Mouse (Mus musculus): ENCODE measurements around the gene Pkp4. TPM values are rescaled to one million over a fixed set of nuclear protein-coding genes. Genes with fewer than 3 reads are reported as not detected.

Pkp4 gene
- total RNA-seq, 2 experiments from 2014 or later: 160 to 162 TPM

GRCm38 (mm10) chr2:59308055-59308454 lies 147.4 kb downstream of the Pkp4 start:
- intact Hi-C loops (cut with DNase I): loop anchor here (5.0 kb wide), 1 partner anchor 146 kb away; the partner anchor contains the start of genes Ccdc148 and Pkp4
- no peak for DNase-seq

DNA sequence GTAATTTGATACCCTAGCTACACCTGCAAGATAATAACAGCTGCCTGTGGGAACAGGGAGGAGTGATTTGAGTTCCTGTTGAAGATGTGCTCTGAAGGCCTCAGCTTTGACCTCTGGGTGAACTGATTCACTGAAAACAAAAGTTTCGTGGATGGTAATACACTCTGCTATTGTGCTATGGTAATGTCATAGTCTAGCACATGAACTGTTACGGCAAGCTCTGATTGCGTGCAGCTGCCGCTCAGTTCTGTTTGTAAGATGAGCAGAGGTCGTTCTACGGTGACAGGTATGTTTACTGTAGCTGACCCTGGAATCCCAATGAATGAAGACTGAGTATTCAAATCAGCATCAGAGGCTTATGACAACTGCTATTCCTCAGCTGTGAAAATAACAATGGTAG lies 152.6 kb downstream of the Pkp4 start:
- intact Hi-C loops (cut with DNase I): no loop called here
- DNase-seq: no peak

GRCm38 (mm10) chr2:59318631-59319030 lies 158.0 kb downstream of the Pkp4 start:
- intact Hi-C loops (cut with DNase I): no loop called here
- DNase-seq: no peak

GRCm38 (mm10) chr2:59327946-59328345 lies 167.3 kb downstream of the Pkp4 start:
- no peak for DNase-seq
- intact Hi-C loops (cut with DNase I): no loop called here

DNA sequence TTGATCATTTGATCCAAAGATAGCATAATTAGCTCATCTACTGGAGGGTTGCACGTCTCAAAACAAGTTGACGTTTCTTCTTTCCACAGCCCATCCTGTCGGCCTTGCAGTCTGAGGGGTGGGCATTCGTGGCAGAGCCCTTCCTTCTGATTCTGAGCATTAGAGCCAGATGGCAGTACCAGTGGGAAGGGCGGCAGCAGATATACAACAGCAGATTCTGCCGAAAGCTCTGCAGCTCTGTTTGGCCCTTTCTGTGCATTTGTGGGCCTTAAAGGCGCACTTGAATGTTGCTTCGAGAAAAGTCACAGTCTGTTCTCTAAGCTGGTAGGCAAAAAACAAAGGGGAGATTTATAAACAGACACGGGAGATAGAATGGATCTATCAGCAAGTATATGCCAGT lies 170.4 kb downstream of the Pkp4 start:
- intact Hi-C loops (cut with DNase I): no loop called here
- no peak for DNase-seq

GRCm38 (mm10) chr2:59332523-59332922 lies 171.9 kb downstream of the Pkp4 start:
- DNase-seq: no peak
- intact Hi-C loops (cut with DNase I): no loop called here

GRCm38 (mm10) chr2:59338501-59338900 lies 177.9 kb downstream of the Pkp4 start:
- no peak for DNase-seq

GRCm38 (mm10) chr2:59338926-59339325 lies 178.3 kb downstream of the Pkp4 start:
- intact Hi-C loops (cut with DNase I): no loop called here
- DNase-seq: no peak

More at GRCm38 (mm10) chr2:59338501-59338900, 177.9 kb downstream of the Pkp4 start:
- intact Hi-C loops (cut with DNase I): no loop called here

GRCm38 (mm10) chr2:59339776-59340539 lies 179.3 kb downstream of the Pkp4 start:
- intact Hi-C loops (cut with DNase I): loop anchor here (5.0 kb wide), 1 partner anchor 97 kb away; no protein-coding TSS in a partner anchor
- DNase-seq: no peak

DNA sequence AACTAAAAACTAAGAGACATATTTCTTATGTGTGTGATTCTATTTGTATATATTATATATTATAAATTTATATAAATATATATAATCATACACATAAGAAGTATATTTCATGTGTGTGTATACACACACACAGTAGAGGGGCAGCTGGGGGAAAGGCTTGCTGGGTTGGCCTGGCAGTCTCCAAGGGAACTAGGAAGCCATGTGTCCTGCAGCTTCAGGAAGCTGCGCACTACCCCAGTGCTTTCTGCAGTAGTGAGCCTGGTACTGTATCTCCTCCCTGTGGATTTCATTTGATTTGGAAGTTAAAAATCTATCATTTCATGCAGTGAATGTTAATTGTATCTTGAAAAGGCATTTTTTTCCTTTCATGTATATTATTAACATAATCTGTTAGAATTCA lies 180.2 kb downstream of the Pkp4 start:
- intact Hi-C loops (cut with DNase I): loop anchor here (5.0 kb wide), 1 partner anchor 96 kb away; no protein-coding TSS in a partner anchor

GRCm38 (mm10) chr2:59342591-59343210 lies 182.1 kb downstream of the Pkp4 start:
- intact Hi-C loops (cut with DNase I): loop anchor here (5.0 kb wide), 1 partner anchor 95 kb away; no protein-coding TSS in a partner anchor
- no peak for DNase-seq

More for the DNA sequence above, 180.2 kb downstream of the Pkp4 start:
- no peak for DNase-seq

DNA sequence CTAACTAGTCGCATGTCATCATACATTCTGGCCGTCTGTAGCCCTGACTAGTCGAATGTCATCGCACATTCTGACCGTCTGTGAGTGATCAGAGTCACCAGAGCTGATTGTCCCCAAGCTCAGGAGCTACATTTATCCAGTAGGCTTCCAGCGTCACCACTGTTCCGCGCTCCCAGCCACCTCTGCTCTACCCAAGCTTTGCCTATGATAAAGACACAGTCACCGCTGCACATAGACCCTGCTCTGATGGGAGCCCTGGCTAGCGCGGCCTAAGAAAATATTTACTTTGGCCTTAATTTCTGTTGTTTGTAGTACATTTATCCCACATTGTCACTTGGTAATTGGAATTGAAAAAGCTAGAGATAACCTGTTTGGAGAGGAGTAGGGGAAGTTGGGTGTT lies 183.2 kb downstream of the Pkp4 start:
- intact Hi-C loops (cut with DNase I): loop anchor here (5.0 kb wide), 1 partner anchor 93 kb away; no protein-coding TSS in a partner anchor
- no peak for DNase-seq

DNA sequence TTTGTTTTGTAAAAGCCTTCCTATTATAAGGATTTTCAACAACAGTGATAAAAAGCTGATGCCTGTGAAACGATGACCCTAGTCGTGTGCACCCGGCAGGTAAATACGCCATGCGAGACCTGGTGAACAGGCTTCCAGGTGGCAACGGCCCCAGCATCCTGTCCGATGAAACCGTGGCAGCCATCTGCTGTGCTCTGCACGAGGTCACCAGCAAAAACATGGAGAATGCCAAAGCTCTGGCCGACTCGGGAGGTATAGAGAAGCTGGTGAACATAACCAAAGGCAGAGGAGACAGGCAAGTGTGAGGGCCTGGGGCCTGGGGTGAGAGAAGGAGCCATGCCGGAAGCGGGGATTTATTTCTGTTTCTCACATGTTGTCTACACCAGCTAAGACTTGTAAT lies 184.0 kb downstream of the Pkp4 start:
- intact Hi-C loops (cut with DNase I): loop anchor here (5.0 kb wide), 1 partner anchor 93 kb away; no protein-coding TSS in a partner anchor

GRCm38 (mm10) chr2:59345141-59345839 lies 184.6 kb downstream of the Pkp4 start:
- intact Hi-C loops (cut with DNase I): no loop called here
- DNase-seq: no peak

More for the DNA sequence above, 184.0 kb downstream of the Pkp4 start:
- no peak for DNase-seq

DNA sequence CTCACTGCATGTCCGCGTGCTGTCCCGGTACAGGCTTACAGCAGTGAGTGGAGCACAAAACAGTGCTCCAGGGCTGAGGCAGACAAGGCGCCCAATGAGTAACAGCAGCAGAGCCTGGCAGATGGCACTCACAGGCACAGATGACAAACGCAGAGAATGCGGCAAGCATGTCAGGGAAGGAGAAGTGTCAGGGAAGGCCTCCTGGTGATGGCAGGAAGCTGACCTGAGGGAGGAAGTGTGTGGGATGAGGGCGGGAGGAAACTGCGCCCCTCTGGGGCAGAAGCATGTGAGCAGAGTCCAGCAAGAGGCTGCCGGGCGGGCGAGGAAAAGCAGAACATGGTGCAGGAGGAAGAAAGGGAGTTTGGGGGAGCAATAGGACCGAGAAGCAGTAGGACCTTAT lies 185.8 kb downstream of the Pkp4 start:
- peak; percentile 15 to 39 for DNase-seq

GRCm38 (mm10) chr2:59348585-59348984 lies 187.9 kb downstream of the Pkp4 start:
- DNase-seq: no peak
- intact Hi-C loops (cut with DNase I): no loop called here

More for the DNA sequence above, 185.8 kb downstream of the Pkp4 start:
- intact Hi-C loops (cut with DNase I): no loop called here

DNA sequence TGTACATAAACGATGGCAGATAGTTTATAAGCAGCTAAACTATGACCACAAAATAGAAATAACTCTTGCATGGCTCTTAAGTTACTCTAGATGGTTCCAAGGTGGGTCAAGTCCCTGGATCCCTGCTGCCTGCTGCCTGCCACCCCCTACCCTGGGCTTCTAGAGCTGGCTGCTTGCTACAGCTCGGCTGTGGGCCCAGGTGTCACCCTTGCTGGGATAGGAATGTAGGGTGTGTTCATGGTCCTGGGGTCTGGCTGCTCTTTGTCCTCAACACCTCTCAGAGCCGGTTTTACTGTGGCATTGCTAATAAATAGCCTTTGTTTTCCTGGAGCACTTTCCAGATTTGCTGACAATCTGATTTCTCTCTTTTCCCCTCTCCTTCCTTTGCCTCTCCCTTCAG lies 189.4 kb downstream of the Pkp4 start:
- DNase-seq: no peak
- intact Hi-C loops (cut with DNase I): no loop called here

DNA sequence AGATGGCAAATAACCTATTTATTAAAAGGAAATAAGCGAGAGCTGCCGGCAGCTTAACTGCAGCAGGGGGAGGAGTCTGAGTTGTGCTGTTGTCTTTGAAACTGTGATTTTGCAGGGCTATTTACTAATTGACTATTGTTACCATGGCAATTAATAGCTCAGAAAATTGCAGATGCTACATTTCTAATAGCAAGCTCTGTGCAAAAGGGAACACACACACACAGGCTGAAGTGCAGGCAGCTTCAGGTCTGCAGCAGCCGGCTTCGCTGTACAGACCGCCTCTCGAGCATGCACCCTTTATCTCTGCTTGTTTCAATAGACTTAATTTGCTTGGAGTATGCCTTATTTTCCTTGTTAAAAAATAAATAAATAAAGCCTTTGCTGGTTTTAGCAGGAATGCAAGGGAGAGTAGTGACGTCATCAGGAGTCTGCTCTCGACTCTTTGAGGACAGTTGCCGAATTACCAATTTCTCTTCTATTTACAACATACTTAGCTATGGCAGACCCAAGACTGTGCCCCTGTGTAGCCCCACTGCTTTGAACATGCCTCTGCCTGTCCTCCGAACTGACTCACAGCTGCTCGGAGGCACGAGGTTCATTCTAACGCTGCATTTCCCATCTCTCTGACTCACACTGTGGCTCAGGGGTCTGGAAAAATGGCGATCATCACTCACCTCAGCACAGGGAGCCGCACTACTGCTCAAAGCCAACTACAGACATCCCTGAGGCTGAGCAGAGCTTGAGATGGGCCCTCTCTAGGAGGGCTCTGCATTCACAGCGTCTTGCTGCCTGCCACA lies 190.9 kb downstream of the Pkp4 start:
- DNase-seq: no peak
- intact Hi-C loops (cut with DNase I): no loop called here

GRCm38 (mm10) chr2:59353821-59354220 lies 193.2 kb downstream of the Pkp4 start:
- DNase-seq: no peak
- intact Hi-C loops (cut with DNase I): no loop called here

Measured in heart, postnatal 14 days (tissue).